Mouse (Mus musculus): Measurements from ENCODE around the gene Arl13b.

Arl13b gene

DNA sequence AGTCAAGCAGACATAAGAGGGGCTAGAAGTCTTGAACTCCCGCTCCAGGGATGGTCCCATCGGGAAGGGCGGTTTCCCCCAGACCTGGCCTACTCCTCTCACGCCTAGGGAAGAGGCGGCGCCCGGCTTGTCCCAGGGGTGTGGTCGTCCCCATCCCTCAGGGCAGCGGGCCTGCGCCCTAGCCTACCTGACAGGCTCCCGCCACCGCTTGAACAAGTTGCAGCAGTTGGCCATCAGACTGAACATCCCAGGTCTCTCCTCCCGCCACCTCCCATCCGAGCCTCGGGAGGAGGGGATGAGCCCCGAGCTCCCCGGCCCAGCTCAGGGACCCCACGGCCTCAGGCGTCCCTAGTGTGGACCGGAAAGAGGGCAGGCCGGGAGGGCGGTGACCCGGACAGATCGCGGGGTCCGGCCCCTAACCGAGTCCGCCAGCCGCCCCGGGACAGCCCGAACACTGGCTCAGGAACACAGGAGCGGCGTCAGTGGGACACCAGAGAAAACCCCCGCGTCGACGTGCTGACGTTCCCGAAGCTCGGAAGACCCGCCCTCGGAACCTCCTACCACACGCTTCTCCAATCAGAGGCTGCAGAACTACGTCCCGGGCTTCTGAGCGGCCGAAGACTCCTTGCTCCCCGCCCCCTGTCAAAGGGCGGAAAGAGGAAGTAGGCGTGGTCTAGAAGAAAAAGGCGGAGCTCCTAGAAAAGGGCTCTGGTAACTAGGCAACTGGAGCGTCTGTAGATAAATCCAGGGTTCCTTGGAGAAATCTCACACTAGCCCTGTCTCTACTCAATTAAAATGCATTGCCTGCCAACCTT, at the start of gene Arl13b:
Gene Arl13b, minus strand, starts transcription at position 543 of the 815 bp plus-strand sequence.
- peak; percentile 92 for DNase-seq

DNA sequence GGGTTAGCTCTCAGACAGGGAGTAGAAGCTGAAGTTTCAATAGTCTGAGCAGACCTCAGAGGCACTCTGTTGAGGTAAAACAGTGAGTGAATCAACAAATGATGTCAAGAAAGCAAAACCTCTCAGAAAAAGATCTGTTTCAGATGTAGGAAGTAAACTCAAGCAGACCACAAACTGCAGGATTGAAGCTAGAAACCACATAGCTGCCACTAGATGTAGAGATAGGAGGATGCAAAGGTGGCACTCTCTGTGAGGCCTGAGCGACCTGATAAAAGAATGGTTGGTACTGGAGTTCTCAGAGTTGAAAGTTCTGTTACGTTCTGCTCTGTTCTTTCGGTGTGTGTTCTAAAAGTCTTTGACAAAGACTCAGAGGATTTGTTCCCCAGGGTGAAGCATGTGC, 49.0 kb upstream of the Arl13b start:
- no peak for DNase-seq

DNA sequence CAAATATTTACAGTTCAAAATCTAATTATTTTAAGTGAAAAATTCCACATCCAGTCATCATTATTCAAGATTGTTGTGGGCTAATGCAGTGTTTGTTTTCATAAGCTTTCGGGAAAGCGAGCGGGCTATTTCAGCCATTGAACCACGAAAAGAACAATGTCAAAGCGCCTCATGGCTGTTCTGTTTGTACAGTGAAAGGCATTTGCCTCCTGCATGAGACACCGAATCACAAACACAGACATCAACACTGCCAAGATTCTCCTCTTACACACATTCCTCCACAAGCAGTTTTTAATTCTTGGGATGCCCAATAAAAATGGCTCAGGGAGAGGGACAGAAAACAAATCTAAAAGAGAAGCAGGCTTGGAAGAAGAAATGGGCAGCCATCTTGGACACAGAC, 27.2 kb upstream of the Arl13b start:
- no peak for DNase-seq

DNA sequence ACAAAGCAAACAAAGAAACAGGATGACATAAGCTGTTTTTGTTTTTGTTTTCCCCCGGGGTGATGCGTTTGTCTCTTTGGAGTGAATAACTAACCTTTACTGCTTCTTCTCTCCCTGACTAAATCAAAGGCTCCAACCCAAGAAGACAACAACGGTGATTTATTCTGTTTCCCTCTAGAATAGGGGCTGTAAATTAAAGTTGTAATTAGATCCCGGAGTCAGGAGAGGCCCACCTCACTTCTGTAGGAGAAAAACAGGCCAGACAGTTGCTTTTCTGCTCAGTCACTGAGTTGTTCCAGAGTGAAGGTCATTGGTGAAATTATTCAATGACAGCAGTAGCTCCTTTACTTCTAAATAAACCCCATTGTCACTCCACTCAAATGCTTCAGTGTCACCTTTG, 26.3 kb upstream of the Arl13b start:
- no peak for DNase-seq

DNA sequence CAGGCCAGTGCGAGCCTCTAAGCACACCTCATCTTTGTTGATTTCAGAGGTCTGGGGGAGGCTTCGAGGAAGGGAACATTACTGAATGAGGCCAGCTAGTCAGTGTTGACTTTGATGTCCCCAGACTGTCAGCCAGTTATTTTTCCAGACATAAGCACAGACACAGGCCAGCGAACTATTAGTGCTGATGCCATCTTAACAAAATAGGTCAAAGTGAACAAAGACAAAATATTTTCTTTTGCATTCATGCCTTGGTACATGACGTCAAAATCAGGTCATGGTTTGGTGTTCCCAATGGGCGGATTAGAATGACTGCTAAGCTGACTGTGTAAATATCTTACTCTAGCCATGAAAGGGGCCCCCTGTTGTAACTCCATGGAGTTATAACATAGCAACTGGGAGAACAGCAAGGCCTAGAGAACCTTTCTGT, 25.9 kb upstream of the Arl13b start:
- no peak for DNase-seq

DNA sequence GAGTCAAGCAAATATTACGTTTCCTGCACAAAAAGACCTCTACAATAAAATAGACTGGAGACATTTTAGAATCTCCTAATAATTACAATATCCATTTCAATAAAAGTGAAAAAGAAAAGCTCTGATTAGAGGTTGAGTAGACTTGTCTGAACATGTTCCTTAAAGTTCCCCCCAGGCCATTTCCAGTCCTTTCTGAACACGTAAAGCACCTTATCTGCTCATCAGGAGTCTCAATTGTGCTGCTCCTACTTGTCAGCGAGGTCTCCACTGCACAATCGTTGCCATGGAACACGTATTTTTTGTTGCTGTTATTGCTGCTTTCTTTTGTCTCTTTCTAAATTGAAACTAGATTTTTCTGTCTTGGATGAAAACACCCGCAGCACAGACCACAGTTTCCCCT, 14.6 kb upstream of the Arl13b start:
- DNase-seq = no peak

DNA sequence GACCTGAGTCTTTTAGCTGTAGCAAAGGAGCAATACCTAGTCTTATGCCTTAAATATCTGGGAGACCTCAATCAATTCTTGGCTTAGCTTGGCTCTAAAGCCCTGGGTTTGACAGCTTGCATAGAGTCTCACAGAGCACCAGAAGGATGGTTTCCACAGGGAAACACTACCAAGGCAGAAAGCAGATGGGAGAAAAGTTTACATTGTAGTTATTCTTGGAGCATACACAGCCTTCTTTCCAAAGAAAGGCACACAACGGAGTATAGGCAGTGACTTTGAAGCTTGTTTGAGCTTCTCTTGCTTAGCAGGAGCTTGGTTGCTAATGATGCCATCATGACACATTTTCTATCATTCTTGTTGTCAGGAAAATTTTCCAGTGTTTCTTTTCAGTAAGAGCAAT, 13.3 kb upstream of the Arl13b start:
- no peak for DNase-seq

DNA sequence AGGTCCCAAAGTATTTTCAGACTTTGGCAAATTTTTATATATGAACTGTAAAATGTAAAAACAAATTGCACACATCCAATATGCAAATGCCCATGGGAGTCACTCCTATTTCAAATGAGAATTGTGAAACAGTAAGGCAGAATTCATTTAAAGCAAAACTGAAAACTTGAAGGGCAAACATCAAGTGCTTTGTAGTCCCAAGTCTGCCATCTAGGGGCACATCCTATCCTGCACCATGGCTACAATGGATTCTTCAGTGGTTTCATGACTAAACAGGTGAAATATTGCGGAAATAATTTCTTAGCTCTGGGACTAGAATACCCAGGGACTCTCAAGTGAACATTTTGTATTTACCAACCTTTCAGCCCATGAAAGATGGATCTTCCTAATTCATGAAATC, 11.2 kb upstream of the Arl13b start:
- DNase-seq = no peak

DNA sequence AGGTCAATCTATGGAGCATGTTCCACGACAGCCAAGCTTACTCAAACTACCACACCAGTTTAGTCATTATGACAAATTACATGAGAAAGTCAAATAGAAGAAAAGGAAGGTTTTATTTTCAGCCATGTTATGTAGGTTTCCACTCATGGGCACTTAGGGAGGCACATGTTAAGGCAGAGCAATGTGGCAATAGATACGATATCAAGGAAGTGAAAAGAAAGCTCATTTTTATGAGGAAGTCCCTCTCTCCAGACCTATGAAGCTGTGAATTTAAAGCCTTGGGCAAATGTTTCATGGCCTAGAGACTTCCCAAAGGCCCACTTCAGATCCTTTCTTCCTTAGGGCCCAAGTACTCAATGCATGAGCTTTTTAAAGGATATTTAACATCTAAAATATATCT, 10.7 kb upstream of the Arl13b start:
- no peak for DNase-seq

DNA sequence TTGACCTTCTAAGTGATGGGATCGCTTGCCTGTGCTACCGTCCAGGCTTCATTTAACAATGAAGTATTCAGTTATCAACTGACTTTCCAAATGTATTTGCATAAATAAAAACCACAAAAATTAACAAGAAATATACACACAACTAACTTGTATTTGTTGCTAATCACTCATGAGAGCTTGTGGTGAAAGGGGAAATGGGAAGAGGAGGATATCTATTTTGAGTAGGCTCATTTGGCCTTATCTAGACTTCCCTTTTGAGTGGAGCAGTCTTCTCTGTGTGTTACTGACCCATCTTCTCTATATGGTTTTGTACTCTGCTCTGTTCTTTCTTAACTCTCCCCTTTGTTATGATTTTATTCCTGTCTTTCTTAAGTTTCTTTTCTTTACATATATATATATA, 9.4 kb upstream of the Arl13b start:
- no peak for DNase-seq

DNA sequence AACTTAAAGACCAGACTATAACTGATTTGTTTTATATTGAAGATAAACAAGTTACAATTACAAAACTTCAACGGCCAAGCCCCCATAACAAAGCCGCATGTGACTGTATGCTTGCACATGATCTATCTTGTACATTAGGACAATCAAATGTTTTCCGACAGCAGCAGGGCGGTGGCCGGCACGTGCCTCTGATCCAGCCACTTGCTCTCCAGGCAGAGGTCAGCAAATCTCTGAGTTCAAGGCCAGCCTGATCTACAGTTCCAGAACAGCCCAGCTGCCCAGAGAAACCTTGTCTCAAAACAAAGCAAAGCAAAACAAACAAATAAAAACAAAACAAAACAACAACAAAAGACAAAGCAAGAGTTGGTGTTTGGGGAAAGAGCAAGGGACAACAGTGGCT, 8.5 kb upstream of the Arl13b start:
- DNase-seq = peak; percentile 20

DNA sequence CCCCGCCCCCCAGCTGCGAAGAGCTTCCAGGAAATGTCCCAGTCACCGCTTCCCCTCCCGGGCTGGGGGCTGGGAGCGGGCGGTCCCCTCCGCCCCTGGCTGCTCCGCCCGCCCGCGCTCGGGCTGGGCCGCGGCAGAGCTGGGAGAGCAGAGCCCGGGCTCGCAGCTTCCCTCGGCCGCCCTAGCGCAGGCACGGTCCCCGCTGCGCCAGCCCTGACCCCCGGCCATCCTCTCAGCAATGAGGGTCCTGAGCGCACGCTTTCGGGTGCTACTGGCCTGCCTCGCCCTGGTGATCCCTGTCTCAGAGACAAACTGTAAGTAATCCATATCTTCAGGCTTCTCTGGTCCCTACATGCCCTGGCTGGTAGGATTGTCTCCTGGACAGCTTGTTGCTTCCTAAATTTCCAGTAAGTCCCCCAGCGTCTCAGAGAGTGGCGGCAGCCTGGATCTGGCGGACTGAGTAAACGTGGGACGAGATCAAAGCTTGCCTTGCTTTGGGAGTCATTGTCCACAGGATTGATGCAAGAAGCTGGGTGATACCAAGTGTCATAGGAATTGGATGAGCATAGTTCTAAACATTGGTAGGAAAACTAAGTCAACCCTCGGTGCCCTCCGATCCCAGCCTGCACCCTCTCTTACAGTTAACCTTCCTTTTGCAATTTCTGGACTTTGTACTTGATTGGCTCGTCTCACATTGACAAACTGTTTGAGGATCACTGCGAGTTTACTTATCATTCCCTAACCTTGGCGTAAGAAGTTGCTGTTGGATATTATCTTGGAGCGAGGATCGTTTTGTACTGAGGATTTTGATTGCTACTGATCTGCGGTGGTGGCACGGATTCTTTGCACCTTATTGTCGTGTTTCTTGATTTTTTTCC, 7.6 kb upstream of the Arl13b start, which contains the start of gene Pros1:
Gene Pros1, plus strand, starts transcription at position 117 of the 878 bp plus-strand sequence.
- DNase-seq = peak; percentile 76

DNA sequence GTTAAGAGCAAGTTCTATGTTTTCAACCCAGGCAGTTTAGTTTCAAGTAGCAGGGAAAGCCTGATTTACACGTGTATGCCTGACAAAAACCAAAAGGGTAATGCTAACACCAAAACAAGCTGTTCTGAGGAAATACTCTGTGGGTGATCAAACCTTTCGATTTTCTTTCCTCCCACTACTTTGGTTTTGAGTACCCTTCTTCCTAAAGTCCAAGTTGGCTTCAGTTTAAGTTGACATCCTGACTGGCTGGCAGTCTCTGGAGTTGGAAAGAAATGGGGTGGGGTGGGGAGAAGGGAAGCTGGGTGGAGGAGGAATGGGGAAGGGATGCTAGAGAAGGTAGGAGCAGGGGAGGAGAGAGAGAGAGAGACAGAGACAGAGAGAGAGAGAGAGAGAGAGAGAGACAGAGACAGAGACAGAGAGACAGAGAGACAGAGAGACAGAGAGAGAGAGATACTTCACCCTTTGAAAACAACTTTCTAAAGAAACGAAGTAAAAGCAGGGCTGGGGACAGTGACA, 6.8 kb upstream of the Arl13b start:
- DNase-seq = no peak

DNA sequence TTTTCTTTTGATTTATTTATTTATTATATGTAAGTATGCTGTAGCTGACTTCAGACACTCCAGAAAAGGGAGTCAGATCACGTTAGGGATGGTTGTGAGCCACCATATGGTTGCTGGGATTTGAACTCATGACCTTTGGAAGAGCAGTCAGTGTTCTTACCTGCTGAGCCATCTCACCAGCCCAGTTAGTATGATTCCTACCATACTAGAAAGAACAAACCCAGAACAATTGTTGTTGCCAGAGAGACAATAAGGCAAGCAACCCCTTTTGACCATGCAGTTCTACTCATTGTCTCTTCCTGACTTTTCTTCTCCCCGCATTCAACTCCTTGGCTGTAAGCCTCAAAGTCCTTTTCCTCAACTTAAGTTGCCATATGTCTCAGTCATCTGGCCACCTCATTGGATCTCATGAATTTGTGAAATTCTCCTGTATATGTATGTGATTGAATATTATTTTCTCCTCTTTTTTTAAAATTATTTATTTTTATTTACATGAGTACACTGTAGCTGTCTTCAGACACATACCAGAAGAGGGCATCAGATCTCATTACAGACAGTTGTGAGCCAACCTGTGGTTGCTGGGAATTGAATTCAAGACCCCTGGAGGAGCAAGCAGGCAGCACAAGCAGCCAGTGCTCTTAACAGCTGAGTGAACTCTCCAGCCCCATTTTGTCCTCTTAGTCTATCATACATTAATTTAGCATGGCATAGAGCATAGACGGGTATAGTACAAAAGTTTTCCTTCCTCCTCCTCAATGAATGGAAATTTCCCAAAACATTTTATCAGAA, 5.8 kb upstream of the Arl13b start:
- DNase-seq = no peak

DNA sequence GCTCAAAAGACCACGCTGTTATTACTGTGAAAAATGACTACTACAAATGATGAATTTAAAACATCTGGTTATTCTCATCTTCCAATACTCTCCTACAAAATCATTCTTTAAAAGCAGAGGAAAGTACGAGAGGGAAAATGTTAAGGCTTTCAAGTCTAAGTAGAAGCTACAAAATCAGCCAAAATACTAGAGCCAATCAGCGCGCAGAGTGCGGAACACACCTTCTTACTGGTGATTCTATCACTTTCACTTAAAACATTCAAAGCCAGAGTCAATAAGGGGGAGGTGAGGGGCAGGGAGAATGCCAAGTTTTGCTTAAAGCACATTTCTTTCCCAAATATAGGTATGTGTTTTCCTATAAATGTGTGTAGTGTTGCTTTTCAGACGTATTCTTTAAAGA, 1.5 kb downstream of the Arl13b start:
- no peak for DNase-seq

DNA sequence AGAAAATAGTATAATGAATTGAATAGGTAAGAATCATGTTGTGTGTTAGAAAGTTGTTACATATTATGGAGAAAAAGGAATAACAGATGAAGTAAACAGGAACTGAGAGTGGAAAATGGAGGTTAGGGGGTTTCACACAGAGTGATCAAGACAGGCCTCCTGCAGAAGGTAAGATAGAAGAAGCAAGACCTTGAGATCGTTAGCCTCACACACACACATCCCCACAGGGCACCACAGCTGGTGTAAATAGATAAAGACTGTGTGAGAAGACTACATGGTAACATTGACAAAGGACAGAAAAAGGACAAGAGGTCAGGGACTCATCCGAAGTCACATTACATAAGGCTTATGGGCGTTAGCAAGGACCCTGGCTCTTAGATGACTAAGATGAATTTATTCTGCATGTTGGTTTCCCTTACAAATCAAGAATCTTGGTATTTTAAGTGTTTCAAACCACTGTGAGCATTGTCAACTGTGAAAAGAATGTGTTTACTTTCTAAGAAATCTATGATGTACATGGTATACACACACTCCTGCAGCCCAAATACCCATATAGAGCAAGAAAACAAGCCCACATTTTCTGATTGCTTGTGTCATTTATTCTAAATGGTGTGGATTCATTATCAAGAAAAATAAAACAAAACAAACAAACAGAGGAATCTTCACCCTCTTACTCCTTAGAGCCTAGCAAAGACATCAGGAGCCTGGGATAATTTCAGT, 12.7 kb downstream of the Arl13b start:
- DNase-seq = peak; percentile 51

DNA sequence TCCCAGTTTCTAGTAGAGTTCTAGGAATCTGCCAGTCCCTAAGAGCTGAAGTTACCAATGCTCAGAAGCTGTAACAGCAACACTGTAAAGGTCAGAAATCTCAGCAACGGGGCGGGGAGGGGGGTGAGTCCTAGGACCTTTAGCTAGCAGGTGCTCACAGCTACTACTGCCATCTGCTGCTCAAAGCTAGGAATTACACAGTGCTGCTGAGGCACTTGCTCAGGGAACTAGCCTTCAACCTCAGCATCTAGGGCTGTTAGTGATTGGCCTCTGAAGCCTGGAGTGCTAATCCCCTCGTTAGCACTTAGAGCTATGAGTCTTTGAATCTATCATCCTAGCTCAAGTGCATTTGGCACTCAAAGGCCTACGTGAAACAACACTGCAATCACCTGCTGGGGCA, 14.4 kb downstream of the Arl13b start:
- peak; percentile 59 for DNase-seq

DNA sequence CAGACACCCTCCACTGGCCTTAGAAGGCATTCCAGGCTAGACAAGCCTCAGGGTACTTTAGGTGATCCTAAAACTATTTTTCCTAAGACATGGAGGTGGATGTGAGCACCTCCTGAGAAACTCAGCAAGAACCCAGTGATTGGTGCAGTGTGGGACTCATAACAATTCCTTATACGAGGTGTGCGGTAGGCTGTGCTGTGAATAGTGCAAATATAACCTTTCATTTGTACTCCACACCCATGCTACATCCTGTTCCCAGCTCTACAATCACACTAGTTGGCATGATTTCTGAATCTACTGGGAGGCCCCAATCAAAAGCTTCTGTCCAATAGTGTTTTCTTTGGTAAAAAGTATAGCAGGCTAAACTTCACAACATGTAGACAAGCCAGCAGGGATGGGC, 14.8 kb downstream of the Arl13b start:
- DNase-seq = no peak

DNA sequence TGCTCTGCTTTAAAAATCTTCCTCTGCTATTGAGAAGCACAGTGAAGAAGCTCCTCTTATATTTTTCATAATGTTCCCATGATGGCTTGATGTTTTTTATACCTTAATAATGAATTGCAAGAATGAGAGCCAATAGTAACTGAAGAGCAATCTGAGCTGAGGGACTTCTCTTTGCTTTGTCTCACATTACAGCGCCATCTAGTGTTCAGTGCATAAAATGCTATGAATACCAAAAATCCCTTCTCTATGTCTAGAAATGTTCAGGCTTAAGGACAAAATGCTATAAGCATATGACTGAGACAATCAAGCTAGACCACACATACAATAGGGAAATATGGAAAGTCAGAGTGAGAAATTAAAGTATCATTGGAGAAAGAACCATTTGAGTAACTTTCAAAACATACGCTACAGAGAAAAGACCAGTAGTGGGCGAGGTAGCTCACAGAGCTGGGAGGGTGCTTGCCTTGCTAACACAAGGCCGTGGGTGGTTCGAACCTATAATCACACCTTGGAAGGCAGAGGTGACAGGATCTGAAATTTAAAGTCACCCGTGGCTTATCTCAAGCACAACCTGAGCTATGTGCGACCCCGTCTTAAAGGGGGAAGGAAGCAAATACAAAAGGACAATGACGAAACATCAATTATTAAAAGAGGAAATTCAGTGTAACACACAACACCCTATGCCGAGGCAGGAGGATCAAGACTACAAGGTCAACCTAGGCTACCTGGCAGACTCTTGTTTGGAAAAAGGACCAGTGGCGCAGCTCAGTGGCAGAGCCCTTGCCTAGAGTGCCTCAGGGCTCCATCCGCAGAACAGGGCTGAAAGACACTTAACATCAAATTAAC, 20.5 kb downstream of the Arl13b start:
- no peak for DNase-seq

DNA sequence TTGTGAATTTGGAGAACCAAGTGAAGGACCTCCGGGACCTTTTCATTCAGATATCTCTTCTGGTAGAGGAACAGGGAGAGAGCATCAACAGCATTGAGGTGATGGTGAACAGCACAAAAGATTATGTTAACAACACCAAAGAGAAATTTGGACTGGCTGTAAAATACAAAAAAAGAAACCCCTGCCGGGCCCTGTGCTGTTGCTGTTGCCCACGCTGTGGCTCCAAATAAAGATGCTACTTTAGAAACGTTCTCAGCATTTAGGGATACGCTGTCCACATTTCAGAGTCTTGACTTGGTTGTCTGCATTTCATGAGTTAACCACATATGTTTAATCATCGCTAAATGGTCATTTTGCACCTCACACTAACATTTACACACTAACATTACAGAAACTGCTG, 24.4 kb downstream of the Arl13b start:
- DNase-seq = no peak

DNA sequence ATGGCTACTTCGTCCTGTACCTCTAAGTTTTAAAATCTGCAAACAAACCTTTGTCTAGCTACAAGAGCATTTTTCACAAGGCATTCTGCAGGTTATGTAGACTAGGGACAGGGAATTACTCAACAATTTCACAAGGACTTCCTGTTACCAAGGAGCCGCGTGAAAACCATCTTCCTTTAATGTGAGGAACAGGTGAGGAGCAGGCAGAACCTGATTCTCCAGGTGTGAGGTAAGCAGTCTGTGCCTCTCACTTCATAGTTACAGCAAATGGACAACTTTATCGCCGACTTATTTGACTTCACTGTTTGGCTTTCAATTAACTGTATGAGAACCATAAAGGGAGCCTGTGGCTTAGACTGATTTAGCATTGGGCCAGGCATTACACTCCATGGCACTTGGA, 32.3 kb downstream of the Arl13b start, which contains the start of gene Stx19:
Gene Stx19, plus strand, starts transcription at position 186 of the 400 bp plus-strand sequence.
- DNase-seq = no peak

Measured in liver (tissue).